10 mouse cellular contexts compared by ENCODE assay signal in the genomic region with DNA sequence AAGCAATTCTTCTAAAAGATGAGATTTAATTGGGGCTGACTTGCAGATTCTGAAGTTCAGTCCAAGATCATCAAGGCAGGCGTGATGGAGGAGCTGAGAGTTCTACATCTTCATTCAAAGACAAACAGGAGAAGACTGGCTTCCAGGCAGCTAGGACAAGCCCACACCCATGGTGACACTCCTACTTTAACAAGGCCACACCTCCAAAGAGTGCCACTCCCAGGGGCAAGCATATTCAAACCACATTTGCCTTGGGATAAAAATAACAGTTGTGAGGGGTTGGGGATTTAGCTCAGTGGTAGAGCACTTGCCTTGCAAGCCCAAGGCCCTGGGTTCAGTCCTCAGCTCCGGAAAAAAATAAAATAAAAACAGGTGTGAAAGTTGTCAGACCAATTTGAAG.
"Had no signal": no experiment of that assay in that cellular context is flagged by ENCODE, and none has a peak within 500 bp of the region (broad histone marks: within the 10 kb centered on the region; RNA-seq: fewer than 3 reads in every experiment).

No protein-coding gene starts in this region.

- DNase-seq: lung, adult 18-20 months; lung, embryonic 14.5 days; lung, postnatal 10 days; lung, postnatal 4 days; midbrain, embryonic 14.5 days; retina, postnatal 1 day; right cerebral cortex, adult 18-20 months; thymus, adult 2 months; thymus, postnatal 25 days; thymus, postnatal 4 days had no signal
